Mouse (Mus musculus) testis, adult 2 months (tissue): ENCODE measurements around the gene Auh.

Source experiments
- CTCF ChIP-seq: fragments of 200-500 bp; IDR thresholded peaks from 2 replicates; pipeline ENCODE4 v1.5.1; 2012; ENCODE audit warnings: low read depth, mild to moderate bottlenecking, inconsistent platforms, low read length, moderate library complexity; ENCODE audit not compliant: control insufficient read depth, insufficient read depth, insufficient replicate concordance
- POLR2A ChIP-seq: fragments of 200-500 bp; IDR thresholded peaks from 2 replicates; pipeline ENCODE4 v1.6.1; 2012; ENCODE audit warnings: low read depth, mild to moderate bottlenecking, inconsistent platforms, low read length, moderate library complexity; ENCODE audit not compliant: control insufficient read depth

- TF ChIP-seq POLR2A, result no peak
- no peak for TF ChIP-seq CTCF
Measured at GRCm38 (mm10) chr13:52953779-52954553, 24.5 kb upstream of the Auh start.
